Comparison of ENCODE assay signal across 12 mouse cellular contexts in the genomic region with DNA sequence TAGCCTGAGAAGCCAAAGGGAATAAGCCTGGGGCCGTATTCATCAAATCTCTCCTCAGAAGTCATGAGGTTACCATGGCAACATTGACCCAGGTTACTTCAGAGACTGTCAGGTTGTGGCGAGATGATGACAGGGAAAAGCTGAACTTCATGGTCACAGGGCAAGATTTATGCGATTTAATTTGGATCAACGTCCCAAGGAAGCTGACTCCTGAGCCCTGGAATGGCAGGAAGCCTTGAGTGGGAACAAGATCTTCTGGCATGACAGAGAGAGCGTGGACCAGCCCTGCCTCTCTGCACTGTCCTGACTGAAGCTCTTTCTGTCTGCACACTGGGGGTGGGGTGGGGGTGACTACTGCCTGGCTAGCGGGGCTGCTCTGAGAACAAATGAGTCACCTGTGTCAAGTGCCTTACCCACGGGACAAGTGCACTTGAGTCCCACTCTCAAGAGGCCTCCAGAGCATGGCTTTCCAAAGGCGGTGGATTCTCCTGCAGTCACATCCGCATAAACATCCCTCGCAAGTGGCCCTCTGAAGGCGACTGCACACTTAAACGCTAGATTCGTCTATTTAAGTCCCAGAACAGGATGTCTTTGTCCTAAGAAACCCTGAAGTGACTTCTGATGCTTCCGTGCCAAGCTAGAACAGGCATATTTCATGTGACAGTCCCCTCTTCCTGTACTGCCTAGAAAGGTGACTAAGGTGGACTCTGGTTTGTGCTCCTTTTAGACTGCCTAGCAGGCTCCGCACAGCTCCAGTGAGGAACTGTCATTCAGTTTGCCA. TPM values are rescaled to one million over a fixed set of nuclear protein-coding genes. Genes with fewer than 3 reads are reported as not detected.
DNase-seq lines count a peak whose midpoint lies in the region; ATAC-seq lines count a peak whose summit lies in the region.
"Had no signal": no experiment of that assay in that cellular context is flagged by ENCODE, and none has a peak within 500 bp of the region (broad histone marks: within the 10 kb centered on the region; RNA-seq: fewer than 3 reads in every experiment).

No protein-coding gene starts in this region.

- peak; percentile 62 for ATAC-seq in hindbrain, embryonic 16.5 days
- peak; percentile 89 for ATAC-seq in lung, embryonic 16.5 days (ENCODE audit: low read depth)
- ATAC-seq in granulocyte monocyte progenitor cell, adult 5-6 weeks (replicated peaks; ENCODE audit: poor library complexity, severe bottlenecking) = no peak
- no peak for ATAC-seq in megakaryocyte-erythroid progenitor cell, adult 5-6 weeks (replicated peaks; ENCODE audit: low FRiP score, low TSS enrichment, poor library complexity, severe bottlenecking)
- ATAC-seq: activated CD4-positive, CD25-positive, alpha-beta regulatory T cell, adult 4 months had no signal

- H3K4me2 ChIP-seq in hindbrain, embryonic 16.5 days (ENCODE audit: low read length) = no peak overlapping the region
- H3K4me2 ChIP-seq in lung, embryonic 16.5 days (ENCODE audit: low read depth, low read length) = peak overlapping the region; percentile 23; the same call in 1 of the 2 replicates

- H3K4me3 ChIP-seq in hindbrain, embryonic 16.5 days (ENCODE audit: low read length) = no peak overlapping the region
- no peak overlapping the region for H3K4me3 ChIP-seq in lung, embryonic 16.5 days (ENCODE audit: low read length)
- H3K4me3 ChIP-seq: erythroblast, embryonic 14.5 days had no signal

- 55% methylated on average over 15 of the region's 15 CpGs for WGBS in hindbrain, embryonic 16.5 days
- WGBS in lung, embryonic 16.5 days = 34% methylated on average over 15 of the region's 15 CpGs

- H3K9me3 ChIP-seq in hindbrain, embryonic 16.5 days (ENCODE audit: control insufficient read depth, low read length) = no peaks in the 10 kb centered on the region
- H3K9me3 ChIP-seq in lung, embryonic 16.5 days (ENCODE audit: control insufficient read depth, low read length) = peaks cover 4% of the 10 kb centered on the region; the same call in 1 of the 2 replicates

- H3K4me1 ChIP-seq in hindbrain, embryonic 16.5 days (ENCODE audit: control insufficient read depth, insufficient read depth, low read depth, low read length) = peaks cover 13% of the 10 kb centered on the region
- H3K4me1 ChIP-seq in lung, embryonic 16.5 days (replicated peaks; ENCODE audit: control insufficient read depth, insufficient read depth, low read length) = peaks cover 24% of the 10 kb centered on the region

- H3K27ac ChIP-seq in hindbrain, embryonic 16.5 days (ENCODE audit: low read depth, low read length) = no peak overlapping the region
- peak overlapping the region; percentile 54 for H3K27ac ChIP-seq in lung, embryonic 16.5 days (ENCODE audit: low read length)

- H3K27me3 ChIP-seq in hindbrain, embryonic 16.5 days (replicated peaks; ENCODE audit: control insufficient read depth, insufficient read depth, low read length) = no peaks in the 10 kb centered on the region
- no peaks in the 10 kb centered on the region for H3K27me3 ChIP-seq in lung, embryonic 16.5 days (ENCODE audit: control insufficient read depth, insufficient read depth, low read depth, low read length)

- no peaks in the 10 kb centered on the region for H3K36me3 ChIP-seq in hindbrain, embryonic 16.5 days (ENCODE audit: control insufficient read depth, insufficient read depth, low read length)
- no peaks in the 10 kb centered on the region for H3K36me3 ChIP-seq in lung, embryonic 16.5 days (ENCODE audit: control insufficient read depth, insufficient read depth, low read length)

- H3K9ac ChIP-seq in hindbrain, embryonic 16.5 days (ENCODE audit: low read depth, low read length) = no peak overlapping the region
- no peak overlapping the region for H3K9ac ChIP-seq in lung, embryonic 16.5 days (ENCODE audit: low read length)

- peak; percentile 46 for DNase-seq in NIH3T3 (ENCODE audit: low read depth)
- peak; percentile 25 for DNase-seq in adrenal gland, postnatal 25 days
- DNase-seq in frontal cortex, postnatal 25 days (ENCODE audit: low spot score in 2 of 2) = no peak
- no peak for DNase-seq in right cerebral cortex, postnatal 36 days (ENCODE audit: low spot score in 2 of 2)

RNA-seq across cellular contexts. Expression of a gene that starts 26.7 kb away (rescaled TPM):
- not detected in 2 replicates for total RNA-seq in adrenal gland, postnatal 25 days (2021)
- polyA plus RNA-seq in hindbrain, embryonic 16.5 days (2015; fragmentation: Nextera tagmentation; extraction: Ambion mirVana) = not detected in 2 replicates
- polyA plus RNA-seq in lung, embryonic 16.5 days (2015; fragmentation: Nextera tagmentation; extraction: Ambion mirVana) = not detected in 2 replicates
- total RNA-seq in granulocyte monocyte progenitor cell, adult 5-6 weeks (2014; fragmentation: Nextera tagmentation) = not detected in 2 replicates
- not detected in 2 replicates for total RNA-seq in granulocyte monocyte progenitor cell, adult 5-6 weeks (2017)
- not detected in 2 replicates for total RNA-seq in megakaryocyte-erythroid progenitor cell, adult 5-6 weeks (2014; fragmentation: Nextera tagmentation)
- not detected in 2 replicates for total RNA-seq in megakaryocyte-erythroid progenitor cell, adult 5-6 weeks (2017)
- polyA plus RNA-seq: erythroblast, embryonic 14.5 days; limb, embryonic 14.5 days; small intestine, adult 2 months had no signal

RNA-seq across cellular contexts. Expression of a gene that starts 27.6 kb away (rescaled TPM):
- 92.6 and 100 TPM in 2 replicates for total RNA-seq in adrenal gland, postnatal 25 days (2021)
- polyA plus RNA-seq in hindbrain, embryonic 16.5 days (2015; fragmentation: Nextera tagmentation; extraction: Ambion mirVana) = 49.0 and 59.3 TPM in 2 replicates
- 173 and 176 TPM in 2 replicates for polyA plus RNA-seq in lung, embryonic 16.5 days (2015; fragmentation: Nextera tagmentation; extraction: Ambion mirVana)
- total RNA-seq in granulocyte monocyte progenitor cell, adult 5-6 weeks (2014; fragmentation: Nextera tagmentation) = 84.3 and 97.4 TPM in 2 replicates
- total RNA-seq in granulocyte monocyte progenitor cell, adult 5-6 weeks (2017) = 241 and 247 TPM in 2 replicates
- 35.8 and 39.4 TPM in 2 replicates for total RNA-seq in megakaryocyte-erythroid progenitor cell, adult 5-6 weeks (2014; fragmentation: Nextera tagmentation)
- 18.5 and 30.4 TPM in 2 replicates for total RNA-seq in megakaryocyte-erythroid progenitor cell, adult 5-6 weeks (2017)

Comparison
In these comparisons a context has a peak if more than half of its experiments do, and no peak if none do; other contexts are left out.
1. DNase-seq: peak in NIH3T3 (single experiment) and adrenal gland, postnatal 25 days (single experiment); none in frontal cortex, postnatal 25 days (0 of 2) and right cerebral cortex, postnatal 36 days (0 of 2).
2. ATAC-seq: peak in hindbrain, embryonic 16.5 days (single experiment) and lung, embryonic 16.5 days (single experiment); none in granulocyte monocyte progenitor cell, adult 5-6 weeks (single experiment) and megakaryocyte-erythroid progenitor cell, adult 5-6 weeks (single experiment).